Mouse (Mus musculus): ENCODE measurements around the gene Slco1a4. TPM values are rescaled to one million over a fixed set of nuclear protein-coding genes. Genes with fewer than 3 reads are reported as not detected.
"Not testable (repeated sequence)": the region's sequence is repeated elsewhere in the genome, so short reads cannot be mapped to it uniquely, and the experiment has no call there.

Slco1a4 gene
- polyA plus RNA-seq (2014; fragmentation: Nextera tagmentation; extraction: Ambion mirVana): not detected in 2 replicates

GRCm38 (mm10) chr6:141856085-141856484 is at the start of gene Slco1a4:
Gene Slco1a4 (minus strand): TSS chr6:141856199.
- Histone ChIP-seq H3K27ac (ENCODE audit: low read depth, low read length) (no peak within 1 kb of the TSS), H3K4me3 (ENCODE audit: low read depth, low read length) (no peak within 1 kb of the TSS), H3K4me2 (replicated peaks; ENCODE audit: low read depth, low read length) (no peak within 1 kb of the TSS), H3K9ac (ENCODE audit: low read depth, low read length) (no peak within 1 kb of the TSS), H3K9me3 (ENCODE audit: control insufficient read depth, low read length) (no peaks in the 10 kb centered on the region), H3K36me3 (ENCODE audit: control insufficient read depth, insufficient read depth, low read length) (no peaks in the 10 kb centered on the region), H3K27me3 (ENCODE audit: control insufficient read depth, insufficient read depth, low read length) (no peaks in the 10 kb centered on the region), H3K4me1 (replicated peaks; ENCODE audit: control insufficient read depth, insufficient read depth, low read length) (no peaks in the 10 kb centered on the region)
- DNase-seq (ENCODE audit: low spot score) (no peak), ATAC-seq (ENCODE audit: low FRiP score) (no peak)
- WGBS: 82% methylated on average over 2 of the region's 2 CpGs

DNA sequence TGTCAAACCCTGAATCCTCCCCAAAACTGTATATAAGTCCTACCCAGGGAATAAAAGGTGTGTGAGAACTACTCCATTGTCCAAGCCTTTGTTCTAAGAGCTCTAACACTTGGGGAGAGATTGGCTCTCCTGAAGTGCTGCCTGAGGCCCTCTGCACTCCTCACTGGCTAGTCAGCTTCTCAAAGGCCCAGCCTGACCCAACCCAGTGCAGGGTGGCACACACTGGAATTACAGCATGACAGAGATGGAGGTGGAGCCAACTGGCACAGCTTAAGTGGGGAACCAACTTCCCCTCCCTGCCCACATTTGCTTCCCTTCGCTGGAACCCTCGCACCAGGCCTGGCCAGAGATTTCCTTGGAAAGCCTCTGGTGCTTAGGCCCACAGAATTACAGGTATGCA is 42.2 kb upstream of the Slco1a4 start:
- Histone ChIP-seq H3K27me3 (ENCODE audit: control insufficient read depth, insufficient read depth, low read length) (no peaks in the 10 kb centered on the region), H3K9ac (ENCODE audit: low read depth, low read length) (no peak overlapping the region), H3K36me3 (ENCODE audit: control insufficient read depth, insufficient read depth, low read length) (no peaks in the 10 kb centered on the region), H3K9me3 (ENCODE audit: control insufficient read depth, low read length) (no peaks in the 10 kb centered on the region), H3K4me2 (replicated peaks; ENCODE audit: low read depth, low read length) (no peak overlapping the region), H3K4me3 (ENCODE audit: low read depth, low read length) (no peak overlapping the region), H3K4me1 (replicated peaks; ENCODE audit: control insufficient read depth, insufficient read depth, low read length) (no peaks in the 10 kb centered on the region), H3K27ac (ENCODE audit: low read depth, low read length) (no peak overlapping the region)
- DNase-seq (ENCODE audit: low spot score) (no peak), ATAC-seq (ENCODE audit: low FRiP score) (no peak)
- 55% methylated on average over 2 of the region's 2 CpGs for WGBS

- Histone ChIP-seq H3K9me3 (ENCODE audit: control insufficient read depth, low read length) (no peaks in the 10 kb centered on the region), H3K9ac (ENCODE audit: low read depth, low read length) (no peak overlapping the region), H3K36me3 (ENCODE audit: control insufficient read depth, insufficient read depth, low read length) (no peaks in the 10 kb centered on the region), H3K4me3 (ENCODE audit: low read depth, low read length) (no peak overlapping the region), H3K4me1 (replicated peaks; ENCODE audit: control insufficient read depth, insufficient read depth, low read length) (no peaks in the 10 kb centered on the region), H3K27me3 (ENCODE audit: control insufficient read depth, insufficient read depth, low read length) (no peaks in the 10 kb centered on the region), H3K27ac (ENCODE audit: low read depth, low read length) (no peak overlapping the region), H3K4me2 (replicated peaks; ENCODE audit: low read depth, low read length) (no peak overlapping the region)
- WGBS: 63% methylated on average over 2 of the region's 2 CpGs
- DNase-seq (ENCODE audit: low spot score) (no peak), ATAC-seq (ENCODE audit: low FRiP score) (no peak)
Observed at GRCm38 (mm10) chr6:141889723-141890122, 33.7 kb upstream of the Slco1a4 start.

GRCm38 (mm10) chr6:141888248-141888647 is 32.2 kb upstream of the Slco1a4 start:
- no peak overlapping the region for H3K4me3 ChIP-seq (ENCODE audit: low read depth, low read length)
- no peak overlapping the region for H3K9ac ChIP-seq (ENCODE audit: low read depth, low read length)
- no peaks in the 10 kb centered on the region for H3K36me3 ChIP-seq (ENCODE audit: control insufficient read depth, insufficient read depth, low read length)
- no peak overlapping the region for H3K4me2 ChIP-seq (replicated peaks; ENCODE audit: low read depth, low read length)
- H3K27ac ChIP-seq (ENCODE audit: low read depth, low read length): no peak overlapping the region
- DNase-seq (ENCODE audit: low spot score): no peak
- no peak for ATAC-seq (ENCODE audit: low FRiP score)
- no peaks in the 10 kb centered on the region for H3K27me3 ChIP-seq (ENCODE audit: control insufficient read depth, insufficient read depth, low read length)
- no peaks in the 10 kb centered on the region for H3K9me3 ChIP-seq (ENCODE audit: control insufficient read depth, low read length)
- no peaks in the 10 kb centered on the region for H3K4me1 ChIP-seq (replicated peaks; ENCODE audit: control insufficient read depth, insufficient read depth, low read length)
- 73% methylated on average over 2 of the region's 2 CpGs for WGBS

DNA sequence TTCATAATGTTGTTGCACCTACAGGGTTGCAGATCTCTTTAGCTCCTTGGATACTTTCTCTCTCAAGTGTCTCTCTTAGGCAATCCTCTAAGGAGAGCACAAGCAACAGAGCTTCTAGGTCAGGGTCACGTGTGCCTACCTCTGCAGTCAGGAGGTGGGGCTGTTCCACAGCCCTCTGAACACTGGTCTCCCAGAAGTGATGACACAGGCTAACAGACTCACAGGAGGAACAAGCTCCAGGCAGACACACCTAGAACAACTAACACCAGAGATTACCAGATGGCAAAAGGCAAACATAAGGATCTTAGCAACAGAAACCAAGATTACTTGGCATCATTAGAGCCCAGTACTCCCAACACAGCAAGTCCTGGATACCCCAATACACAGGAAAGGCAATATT is 26.6 kb upstream of the Slco1a4 start:
- ATAC-seq (ENCODE audit: low FRiP score): no peak
- no peak overlapping the region for H3K27ac ChIP-seq (ENCODE audit: low read depth, low read length)
- 63% methylated on average over 1 of the region's 1 CpGs for WGBS
- H3K4me2 ChIP-seq (replicated peaks; ENCODE audit: low read depth, low read length): no peak overlapping the region
- no peak for DNase-seq (ENCODE audit: low spot score)
- H3K36me3 ChIP-seq (ENCODE audit: control insufficient read depth, insufficient read depth, low read length): no peaks in the 10 kb centered on the region
- H3K9me3 ChIP-seq (ENCODE audit: control insufficient read depth, low read length): no peaks in the 10 kb centered on the region
- H3K4me1 ChIP-seq (replicated peaks; ENCODE audit: control insufficient read depth, insufficient read depth, low read length): no peaks in the 10 kb centered on the region
- H3K4me3 ChIP-seq (ENCODE audit: low read depth, low read length): no peak overlapping the region
- H3K9ac ChIP-seq (ENCODE audit: low read depth, low read length): no peak overlapping the region
- H3K27me3 ChIP-seq (ENCODE audit: control insufficient read depth, insufficient read depth, low read length): no peaks in the 10 kb centered on the region

GRCm38 (mm10) chr6:141875742-141876141 is 19.7 kb upstream of the Slco1a4 start:
- H3K4me2 ChIP-seq (replicated peaks; ENCODE audit: low read depth, low read length); H3K4me1 ChIP-seq (replicated peaks; ENCODE audit: control insufficient read depth, insufficient read depth, low read length); H3K27me3 ChIP-seq (ENCODE audit: control insufficient read depth, insufficient read depth, low read length); ATAC-seq (ENCODE audit: low FRiP score); DNase-seq (ENCODE audit: low spot score); H3K36me3 ChIP-seq (ENCODE audit: control insufficient read depth, insufficient read depth, low read length); H3K4me3 ChIP-seq (ENCODE audit: low read depth, low read length); H3K27ac ChIP-seq (ENCODE audit: low read depth, low read length); H3K9ac ChIP-seq (ENCODE audit: low read depth, low read length); H3K9me3 ChIP-seq (ENCODE audit: control insufficient read depth, low read length): not testable (repeated sequence)
- 82% methylated on average over 4 of the region's 4 CpGs for WGBS

- Histone ChIP-seq H3K27ac (ENCODE audit: low read depth, low read length) (no peak overlapping the region), H3K4me3 (ENCODE audit: low read depth, low read length) (no peak overlapping the region), H3K36me3 (ENCODE audit: control insufficient read depth, insufficient read depth, low read length) (no peaks in the 10 kb centered on the region), H3K4me2 (replicated peaks; ENCODE audit: low read depth, low read length) (no peak overlapping the region), H3K27me3 (ENCODE audit: control insufficient read depth, insufficient read depth, low read length) (no peaks in the 10 kb centered on the region), H3K9me3 (ENCODE audit: control insufficient read depth, low read length) (no peaks in the 10 kb centered on the region), H3K9ac (ENCODE audit: low read depth, low read length) (no peak overlapping the region), H3K4me1 (replicated peaks; ENCODE audit: control insufficient read depth, insufficient read depth, low read length) (no peaks in the 10 kb centered on the region)
- ATAC-seq (ENCODE audit: low FRiP score): no peak
- WGBS: 81% methylated on average over 2 of the region's 2 CpGs
- DNase-seq (ENCODE audit: low spot score): no peak
Observed at GRCm38 (mm10) chr6:141871711-141872110, 15.7 kb upstream of the Slco1a4 start.

DNA sequence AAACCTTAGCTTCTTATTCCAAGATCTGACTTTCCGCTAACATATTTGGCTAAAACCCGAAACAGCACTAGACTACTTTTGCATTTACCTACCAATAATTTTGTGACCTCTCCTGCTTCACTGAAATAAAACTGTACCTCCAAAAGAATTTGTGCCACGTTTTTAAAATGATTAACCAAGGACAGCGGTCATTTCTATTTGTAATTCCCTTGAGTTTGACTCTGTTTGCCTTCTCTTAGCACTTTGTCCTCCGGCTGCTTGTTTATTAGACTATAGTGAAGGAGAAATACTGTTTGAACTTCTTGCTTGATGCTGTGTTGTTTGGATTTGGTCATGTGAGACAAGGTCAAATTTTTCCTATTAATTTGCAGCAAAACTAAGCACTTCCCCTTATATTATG is 12.7 kb upstream of the Slco1a4 start:
- WGBS: 85% methylated on average over 5 of the region's 5 CpGs
- no peak for ATAC-seq (ENCODE audit: low FRiP score)
- Histone ChIP-seq H3K9ac (ENCODE audit: low read depth, low read length) (no peak overlapping the region), H3K4me1 (replicated peaks; ENCODE audit: control insufficient read depth, insufficient read depth, low read length) (no peaks in the 10 kb centered on the region), H3K9me3 (ENCODE audit: control insufficient read depth, low read length) (no peaks in the 10 kb centered on the region), H3K4me3 (ENCODE audit: low read depth, low read length) (no peak overlapping the region), H3K4me2 (replicated peaks; ENCODE audit: low read depth, low read length) (no peak overlapping the region), H3K27me3 (ENCODE audit: control insufficient read depth, insufficient read depth, low read length) (no peaks in the 10 kb centered on the region), H3K36me3 (ENCODE audit: control insufficient read depth, insufficient read depth, low read length) (no peaks in the 10 kb centered on the region), H3K27ac (ENCODE audit: low read depth, low read length) (no peak overlapping the region)
- DNase-seq (ENCODE audit: low spot score): no peak

DNA sequence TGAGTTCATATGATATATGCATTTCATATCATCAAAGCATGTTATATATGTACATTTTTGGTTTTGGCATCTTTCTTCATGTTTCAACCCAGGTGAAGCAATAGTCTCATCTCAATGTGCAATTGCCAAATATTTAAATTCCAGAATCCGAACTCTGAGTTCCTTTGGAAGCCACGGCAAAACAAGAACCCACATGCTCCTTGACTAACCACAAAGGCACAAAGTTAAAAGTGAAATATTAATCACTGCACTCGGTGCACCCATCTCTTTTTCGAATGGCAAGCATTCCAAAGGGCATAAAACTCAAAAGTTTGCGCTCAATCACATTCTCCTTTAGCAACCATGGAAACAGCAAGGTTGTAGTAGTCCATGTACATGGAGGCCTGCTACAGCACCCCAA is 10.0 kb upstream of the Slco1a4 start:
- H3K27ac ChIP-seq (ENCODE audit: low read depth, low read length): no peak overlapping the region
- H3K36me3 ChIP-seq (ENCODE audit: control insufficient read depth, insufficient read depth, low read length): no peaks in the 10 kb centered on the region
- no peaks in the 10 kb centered on the region for H3K4me1 ChIP-seq (replicated peaks; ENCODE audit: control insufficient read depth, insufficient read depth, low read length)
- WGBS: 94% methylated on average over 5 of the region's 5 CpGs
- DNase-seq (ENCODE audit: low spot score) (no peak), ATAC-seq (ENCODE audit: low FRiP score) (no peak)
- H3K9me3 ChIP-seq (ENCODE audit: control insufficient read depth, low read length): no peaks in the 10 kb centered on the region
- no peak overlapping the region for H3K4me3 ChIP-seq (ENCODE audit: low read depth, low read length)
- H3K4me2 ChIP-seq (replicated peaks; ENCODE audit: low read depth, low read length): no peak overlapping the region
- H3K9ac ChIP-seq (ENCODE audit: low read depth, low read length): no peak overlapping the region
- no peaks in the 10 kb centered on the region for H3K27me3 ChIP-seq (ENCODE audit: control insufficient read depth, insufficient read depth, low read length)

All from hindbrain, embryonic 11.5 days (tissue).